Mouse (Mus musculus) left cerebral cortex, postnatal 25 days (tissue): Measurements from ENCODE around the gene Wnt7a. TPM values are rescaled to one million over a fixed set of nuclear protein-coding genes. Genes with fewer than 3 reads are reported as not detected.

ENCODE experiments used
- DNase-seq, 2 experiments: peaks; one replicate each; pipeline ENCODE4 v3.0.0; 2022; ENCODE audit warnings: low spot score in 2 of 2, mixed read lengths in 1 of 2
- intact Hi-C: fragments of 180-260 bp; cut with DNase I; formaldehyde crosslinking; loops from one replicate; pipeline ENCODE4 v1.15.1; 2025
- total RNA-seq, 2 experiments: library from RNA; stranded (reverse); gene quantifications; 2 replicates each; pipeline ENCODE4 v1.2.3; 2021

Wnt7a gene
- 10 to 100 TPM; 11.6 to 16.3 TPM for total RNA-seq

DNA sequence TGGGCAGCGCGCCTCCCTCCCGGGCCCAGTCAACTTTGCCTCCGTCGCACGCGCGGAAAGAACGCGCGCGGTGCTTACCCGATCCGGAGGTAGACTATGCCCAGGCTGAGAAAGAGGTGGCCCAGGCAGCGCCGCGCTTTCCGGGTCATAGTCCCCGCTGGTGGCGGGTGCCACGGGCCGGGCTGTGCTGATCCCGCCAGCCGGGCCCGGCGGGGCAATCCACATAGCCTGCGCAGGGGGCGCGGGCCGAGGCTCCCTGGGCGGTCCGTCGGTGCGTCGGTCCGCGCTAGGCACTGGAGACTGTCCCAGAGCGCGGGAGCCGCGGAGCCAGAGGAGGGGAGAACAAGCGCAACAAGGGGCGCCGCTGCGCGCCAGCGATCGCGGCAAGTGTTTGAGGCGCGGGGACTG lies at the start of gene Wnt7a:
Gene Wnt7a, minus strand, starts transcription at position 403 of the 408 bp plus-strand sequence.
- intact Hi-C loops, result loop anchor here (1.0 to 5.0 kb wide), 2 partner anchors 125 to 239 kb away; no protein-coding TSS in a partner anchor
- DNase-seq, result peak in 1 of 2 experiments; percentile 41

DNA sequence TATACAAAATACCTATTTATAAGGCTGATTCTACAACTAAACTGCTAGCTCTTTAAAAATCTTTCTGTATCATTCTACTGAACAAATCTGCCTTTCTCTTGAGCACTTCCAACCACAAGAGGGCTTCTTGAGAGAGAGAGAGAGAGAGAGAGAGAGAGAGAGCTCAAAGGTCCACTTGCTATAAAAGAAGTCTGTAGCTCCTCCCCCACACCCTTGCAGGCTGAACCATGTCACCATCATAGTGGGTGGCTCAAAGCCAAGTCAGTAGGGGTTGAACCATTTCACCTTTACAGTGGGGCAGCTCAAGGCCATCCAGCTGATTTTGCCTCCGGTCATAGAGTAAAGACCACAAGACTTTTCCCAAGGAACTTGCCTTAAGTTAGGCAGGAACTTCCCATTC lies 48.3 kb upstream of the Wnt7a start:
- intact Hi-C loops, result no loop called here

DNA sequence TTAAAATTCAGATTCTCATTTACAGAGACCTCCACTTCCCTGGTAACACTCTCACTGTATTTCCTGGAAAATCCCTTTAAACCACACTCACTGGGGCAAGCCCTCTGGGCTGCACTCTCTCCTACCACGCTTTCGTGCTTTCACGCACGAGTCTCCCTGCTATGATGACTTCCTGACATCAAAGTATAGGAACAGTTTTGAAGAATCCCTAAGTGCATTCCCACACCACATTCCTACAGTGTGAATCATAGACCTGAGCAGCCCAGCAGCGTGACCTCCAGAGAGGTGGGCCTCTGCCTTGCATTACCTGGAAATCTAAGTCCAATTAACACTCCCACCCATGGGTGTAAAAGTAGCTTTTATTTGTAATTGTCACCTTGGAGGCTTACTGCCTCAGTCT lies 43.4 kb upstream of the Wnt7a start:
- intact Hi-C loops, result no loop called here
- DNase-seq, result no peak

More for the DNA sequence above, 48.3 kb upstream of the Wnt7a start:
- DNase-seq, result no peak

DNA sequence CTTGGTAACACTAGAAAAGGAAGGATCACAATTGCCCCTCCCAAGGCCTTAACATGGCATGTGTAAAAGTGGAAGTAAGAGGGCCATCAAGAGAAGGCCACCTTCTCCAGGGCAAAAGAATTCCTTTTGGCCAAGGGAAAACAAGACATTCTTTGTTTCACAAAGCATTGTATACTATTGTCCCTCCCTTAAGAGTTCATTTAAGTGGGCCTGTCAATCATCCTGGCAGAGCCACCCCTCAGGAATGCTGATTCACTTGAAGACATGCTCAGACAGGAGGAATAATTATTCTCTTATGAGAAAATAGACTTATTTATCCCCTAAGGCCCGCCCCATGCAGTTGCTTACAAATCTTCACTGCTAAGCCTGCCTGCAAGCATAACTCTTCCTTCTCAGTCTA lies 40.9 kb upstream of the Wnt7a start:
- no peak for DNase-seq
- intact Hi-C loops, result no loop called here

DNA sequence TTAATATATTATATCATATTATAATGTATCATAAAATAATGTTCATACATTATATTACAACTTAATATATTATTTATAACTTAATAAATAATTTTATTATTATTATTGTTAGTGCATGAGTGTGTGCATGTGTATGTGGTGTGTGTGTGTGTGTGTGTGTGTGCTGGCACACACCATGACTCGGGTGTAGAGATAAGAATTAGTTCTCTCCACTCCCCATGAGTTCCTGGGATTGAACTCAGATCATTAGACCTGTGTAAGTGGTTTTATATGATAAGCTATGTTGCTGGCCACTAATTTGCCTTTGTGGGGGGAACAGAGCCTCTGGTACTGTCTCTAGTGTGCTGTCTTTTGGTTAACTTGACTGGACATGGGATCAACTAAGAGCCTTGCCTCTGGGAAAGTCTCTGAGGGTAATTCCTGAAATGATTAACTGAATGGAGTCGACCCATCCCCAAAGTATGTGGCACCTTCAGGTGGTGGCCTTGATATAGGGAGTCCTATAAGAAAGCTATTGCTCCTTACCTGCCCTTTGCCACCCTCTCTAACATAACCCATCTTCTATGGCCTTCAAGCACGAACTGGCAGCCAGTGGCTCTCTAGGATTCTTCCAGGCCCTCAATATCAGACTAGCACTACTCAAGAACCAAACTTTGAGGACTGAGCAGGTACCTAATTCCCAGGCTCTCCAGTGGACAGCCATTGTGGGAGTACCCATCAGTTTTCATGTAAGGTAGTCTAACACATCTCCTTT lies 38.5 kb upstream of the Wnt7a start:
- intact Hi-C loops, result no loop called here
- DNase-seq, result no peak

DNA sequence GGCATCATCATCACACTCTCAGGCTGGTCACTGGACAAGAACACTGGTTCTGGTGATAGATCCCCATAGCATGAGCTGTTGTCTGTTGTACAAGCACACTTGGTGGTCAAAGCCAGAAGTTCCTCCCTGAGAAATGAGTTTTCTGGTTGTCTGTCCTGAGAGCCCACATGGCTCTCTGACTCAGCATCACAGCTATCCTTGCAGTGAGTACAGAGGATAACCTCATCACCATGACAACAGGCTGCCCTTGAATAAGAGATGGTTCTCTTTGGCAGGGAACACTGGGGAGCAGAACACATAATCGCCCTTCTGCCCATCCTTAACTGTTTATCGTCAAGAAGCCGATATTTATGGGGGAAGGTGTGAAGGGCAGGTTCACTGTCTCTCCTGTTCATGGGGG lies 34.2 kb upstream of the Wnt7a start:
- intact Hi-C loops, result no loop called here
- no peak for DNase-seq

DNA sequence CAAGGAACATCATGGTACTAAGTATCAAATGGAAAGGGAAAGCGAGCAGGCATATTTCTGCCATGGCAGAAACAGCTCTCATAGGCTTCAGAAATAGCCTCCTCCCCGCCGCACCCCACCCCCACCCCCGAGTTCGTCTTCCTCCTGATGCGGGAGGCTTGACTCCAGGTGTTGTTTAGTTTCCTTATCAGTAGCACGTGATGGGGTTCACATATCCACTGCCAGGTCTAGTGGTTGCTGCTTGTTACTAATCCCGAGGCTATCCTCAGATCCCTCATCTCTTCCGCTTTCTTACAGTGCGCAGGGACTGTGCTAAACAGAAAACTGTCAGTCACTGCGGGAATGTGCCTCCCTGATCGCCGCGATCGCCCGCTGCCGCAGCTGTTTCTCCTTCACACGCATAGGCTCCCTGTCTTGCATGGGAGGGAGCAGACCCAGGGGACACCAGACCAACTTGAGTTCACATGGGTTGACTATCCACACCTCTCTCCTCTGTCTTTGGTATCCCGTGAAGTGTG lies 30.0 kb upstream of the Wnt7a start:
- intact Hi-C loops, result loop anchor here (2.0 kb wide), 1 partner anchor 74 kb away; the partner anchor contains the start of genes Lsm3 and Xpc

DNA sequence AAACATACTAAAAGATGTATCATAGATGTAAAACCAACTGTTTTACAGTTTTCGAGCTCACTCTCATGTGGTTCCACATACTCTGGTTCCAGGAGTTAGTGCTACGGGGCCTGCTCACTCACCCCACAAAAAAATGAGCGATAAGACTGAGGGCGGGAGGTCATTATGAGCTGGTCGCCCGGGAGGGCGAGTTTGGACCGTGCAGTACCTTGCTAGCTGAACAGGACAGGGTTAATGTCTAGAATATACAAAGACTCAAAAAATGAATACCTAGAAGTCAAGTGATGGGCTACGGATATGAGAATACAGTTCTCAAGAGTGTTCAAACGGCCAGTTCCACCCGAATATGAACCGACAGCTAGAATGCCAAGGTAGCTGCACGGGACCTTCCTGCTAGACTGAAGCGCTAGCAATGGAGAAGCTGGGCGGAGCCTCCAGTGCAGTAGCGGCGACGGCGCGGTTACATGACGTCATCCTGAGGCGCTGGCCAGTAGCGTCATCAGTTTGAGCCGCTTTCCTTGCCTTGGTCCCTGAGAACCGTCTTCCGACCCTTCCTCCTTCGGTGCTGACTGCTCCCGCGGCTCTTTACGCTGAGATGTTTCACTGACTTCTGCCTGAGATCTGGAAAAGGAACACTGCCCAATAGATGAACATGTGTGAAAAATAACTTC lies 29.4 kb upstream of the Wnt7a start:
- intact Hi-C loops, result loop anchor here (2.0 kb wide), 1 partner anchor 74 kb away; the partner anchor contains the start of genes Lsm3 and Xpc
- peak; percentile 99 for DNase-seq

More for the DNA sequence above, 30.0 kb upstream of the Wnt7a start:
- peak in 1 of 2 experiments; percentile 18 for DNase-seq

DNA sequence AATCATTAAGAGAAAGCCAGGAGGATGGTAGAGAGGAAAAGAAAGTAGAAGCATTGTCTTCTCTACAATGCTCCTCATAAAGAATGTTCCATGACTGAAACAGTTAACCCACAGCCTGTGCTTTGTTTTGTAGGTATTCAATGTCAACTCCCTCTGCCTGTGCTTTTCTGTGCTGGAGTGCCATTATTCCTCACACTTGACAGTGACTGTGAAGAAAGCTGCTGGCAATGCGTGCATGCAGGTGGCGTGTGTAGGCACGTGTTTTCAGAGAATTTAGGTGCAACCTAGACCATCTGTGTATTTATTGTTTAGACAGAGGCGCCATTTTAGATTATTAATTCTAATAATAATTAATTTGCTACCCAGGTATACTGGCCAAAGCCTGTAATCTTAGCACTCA lies 13.0 kb upstream of the Wnt7a start:
- DNase-seq, result no peak
- intact Hi-C loops, result no loop called here

DNA sequence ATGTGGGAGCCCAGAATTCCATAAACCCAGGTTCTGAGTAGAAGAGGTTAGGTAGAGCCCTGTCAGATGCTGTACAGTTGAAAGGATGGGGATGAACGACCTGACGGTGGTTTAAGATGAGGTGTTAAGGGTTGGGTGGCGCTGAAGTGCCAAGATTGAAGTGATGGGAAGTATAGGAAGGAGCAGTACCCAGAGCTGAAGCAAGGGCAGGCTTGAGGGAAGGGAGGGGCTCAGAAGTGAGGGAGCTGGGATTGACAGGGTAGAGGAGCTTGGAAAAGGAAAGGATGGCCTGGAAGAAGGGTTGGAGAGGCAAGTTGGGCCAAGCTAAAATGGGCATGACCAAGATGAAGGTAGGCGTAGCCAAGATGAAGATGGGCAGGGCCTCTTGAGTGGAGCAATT lies 10.5 kb upstream of the Wnt7a start:
- intact Hi-C loops, result no loop called here
- no peak for DNase-seq

DNA sequence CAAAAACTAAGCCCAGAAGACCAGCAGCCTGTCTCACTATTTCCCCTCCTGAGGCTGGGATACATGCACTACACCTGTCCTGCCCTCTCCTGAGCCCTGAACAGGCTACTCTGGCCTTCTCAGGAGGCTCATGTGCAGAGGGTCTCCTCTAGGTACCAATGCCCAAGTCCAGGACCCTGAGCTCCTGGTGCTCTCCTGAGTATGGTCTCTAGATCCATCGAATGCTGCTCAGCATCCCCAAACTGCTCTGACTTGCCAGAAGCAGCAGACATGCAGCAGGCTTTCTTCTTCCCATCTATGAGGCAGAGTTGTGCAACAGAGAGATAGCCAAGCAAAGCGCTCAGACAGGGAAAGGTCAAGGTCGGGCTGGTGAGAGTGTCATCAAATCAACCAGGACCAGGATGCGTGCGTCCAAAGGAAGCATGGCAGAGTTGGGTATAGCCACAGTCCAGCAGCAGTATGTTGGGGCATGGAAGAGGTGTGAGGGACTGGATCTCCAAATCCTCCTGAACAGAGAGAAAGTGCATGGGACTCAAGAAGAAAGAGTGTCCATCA lies 6.2 kb upstream of the Wnt7a start:
- intact Hi-C loops, result no loop called here
- no peak for DNase-seq

DNA sequence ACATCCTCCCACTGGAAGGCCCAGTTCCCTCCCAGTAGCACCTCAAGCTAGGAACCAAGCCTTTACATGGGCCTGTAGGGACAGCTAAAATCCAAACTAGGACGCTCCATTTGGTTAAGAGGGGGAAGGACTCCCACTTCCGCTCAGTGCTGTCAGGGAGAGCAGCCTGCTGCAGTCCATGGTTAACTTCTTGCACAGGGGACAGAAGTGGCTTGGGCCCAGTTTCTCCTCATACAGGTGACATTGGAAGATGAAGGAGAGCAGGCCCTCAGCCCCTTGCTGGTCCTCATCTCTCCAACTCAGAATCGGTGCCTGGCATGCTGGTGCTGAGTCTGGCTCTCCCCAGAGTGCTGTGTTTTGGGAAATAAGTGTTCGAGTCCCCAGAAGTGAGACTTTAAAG lies 5.0 kb upstream of the Wnt7a start:
- no peak for DNase-seq
- intact Hi-C loops, result no loop called here

DNA sequence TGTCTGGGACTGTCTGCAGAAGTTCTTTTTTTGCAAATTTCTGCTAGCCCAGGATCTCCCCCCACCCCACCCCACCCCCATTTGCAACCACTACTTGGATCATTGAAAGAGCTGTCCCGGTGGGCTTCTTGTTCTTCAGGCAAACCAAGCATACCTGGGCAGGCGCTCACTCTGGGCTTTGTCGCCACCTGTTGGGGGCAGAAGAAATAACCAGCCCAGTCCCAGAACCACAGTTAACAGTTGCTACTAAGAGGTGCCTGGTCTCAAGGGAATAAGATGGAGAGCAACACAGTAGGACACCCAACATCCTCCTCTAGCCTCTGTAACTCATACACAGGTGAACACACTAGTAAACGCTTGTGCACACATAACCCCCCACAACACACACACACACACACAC lies 3.7 kb upstream of the Wnt7a start:
- peak; percentile 42 to 52 for DNase-seq
- intact Hi-C loops, result loop anchor here (5.0 kb wide), 1 partner anchor 243 kb away; no protein-coding TSS in a partner anchor

DNA sequence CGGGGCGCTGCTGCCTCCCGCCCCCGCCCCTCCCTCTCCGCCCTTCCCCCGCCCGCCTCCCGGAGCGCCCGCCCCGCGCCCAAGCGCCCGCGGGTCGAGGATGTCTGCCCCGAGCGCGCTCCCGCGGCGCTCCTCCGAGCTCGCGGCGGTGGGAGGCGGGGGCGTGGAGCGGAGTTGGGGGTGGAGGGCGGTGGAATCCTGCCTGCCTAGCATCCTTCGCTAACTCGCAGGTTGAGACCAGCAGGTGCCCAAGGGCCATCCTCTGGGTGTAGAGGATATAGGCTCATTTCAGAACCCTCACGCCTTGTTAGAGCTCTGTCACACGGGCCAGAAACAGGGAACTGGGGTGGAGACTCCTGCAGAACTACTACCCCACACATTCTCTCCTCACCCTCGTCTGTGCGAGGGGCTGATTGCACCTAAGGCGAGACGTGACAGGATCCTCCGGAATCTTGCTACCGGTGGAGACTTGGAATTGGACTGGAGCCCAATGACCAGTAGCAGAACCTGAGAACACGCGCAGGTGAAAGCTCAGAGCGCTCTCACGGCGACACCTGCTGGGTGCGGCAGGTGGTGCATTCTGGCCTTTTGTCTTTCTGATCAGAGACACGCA lies 312 bp upstream of the Wnt7a start:
- intact Hi-C loops, result loop anchor here (1.0 to 5.0 kb wide), 2 partner anchors 125 to 239 kb away; no protein-coding TSS in a partner anchor
- peak; percentile 82 to 85 for DNase-seq

DNA sequence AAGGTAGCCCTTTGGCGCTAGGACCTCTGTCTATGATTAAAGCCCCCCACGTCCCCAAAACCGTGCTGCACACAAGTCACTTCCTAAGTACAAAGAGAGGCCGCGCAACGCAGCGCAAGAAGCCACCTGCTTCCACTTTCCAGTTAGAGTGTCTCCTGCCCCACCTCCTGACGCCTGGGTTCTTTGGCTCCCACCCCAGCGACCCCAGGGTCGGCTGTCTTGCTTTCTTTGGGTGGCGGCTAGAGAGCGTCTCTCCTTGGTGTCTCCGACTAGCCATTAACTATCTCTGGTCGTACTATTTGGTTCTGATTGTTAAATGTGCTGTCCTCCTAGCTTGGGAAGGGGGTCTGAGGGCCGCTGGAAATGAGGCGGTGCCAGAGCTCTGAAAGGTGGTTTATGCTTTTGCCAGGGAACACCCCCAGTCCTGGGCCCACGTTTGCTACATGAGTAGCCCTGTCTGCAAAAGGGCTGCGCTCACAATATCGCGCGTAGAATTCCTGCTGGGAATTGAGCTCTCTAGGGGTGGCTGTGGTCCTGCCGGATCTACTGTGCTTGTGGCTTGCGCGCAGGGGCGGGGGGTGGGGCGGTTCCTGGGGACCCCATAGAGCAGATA lies 889 bp downstream of the Wnt7a start:
- intact Hi-C loops, result loop anchor here (5.0 kb wide), 1 partner anchor 238 kb away; no protein-coding TSS in a partner anchor
- DNase-seq, result no peak

DNA sequence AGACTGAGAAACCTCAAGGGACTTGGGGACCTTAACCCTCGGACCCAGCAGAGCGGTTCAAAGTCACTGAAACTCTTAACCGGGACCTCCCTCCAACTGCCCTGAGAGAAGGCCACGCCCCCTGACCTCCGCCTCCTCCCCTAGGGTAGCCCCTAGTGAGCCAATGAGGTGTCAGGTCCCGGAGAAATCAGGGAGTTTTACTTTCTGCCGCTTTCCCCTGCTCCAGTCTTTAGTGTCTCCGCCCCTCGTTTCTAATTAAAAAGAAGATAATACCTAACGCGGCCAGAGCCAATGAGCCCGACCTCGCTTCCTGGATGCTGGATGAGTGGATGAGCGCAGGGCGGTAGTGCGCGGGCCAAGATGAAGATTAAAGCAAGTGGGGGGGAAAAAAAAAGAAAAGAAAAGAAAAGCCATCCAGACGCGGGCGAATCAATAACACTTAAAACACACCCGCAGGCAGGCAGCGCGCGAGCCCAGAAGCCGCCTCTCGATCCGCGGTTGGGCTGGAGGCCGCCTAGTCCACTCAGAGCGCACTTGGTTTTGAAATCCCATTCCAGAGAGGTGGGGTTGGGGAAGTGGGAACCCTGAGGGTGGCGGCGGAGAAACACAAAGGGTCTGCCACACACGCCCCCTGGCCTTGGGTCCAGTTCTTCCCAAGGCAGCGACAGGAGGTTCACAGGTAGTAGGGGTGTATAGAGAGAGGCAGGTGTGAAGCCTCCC lies 1.6 kb downstream of the Wnt7a start:
- no peak for DNase-seq
- intact Hi-C loops, result loop anchor here (5.0 kb wide), 1 partner anchor 237 kb away; no protein-coding TSS in a partner anchor

DNA sequence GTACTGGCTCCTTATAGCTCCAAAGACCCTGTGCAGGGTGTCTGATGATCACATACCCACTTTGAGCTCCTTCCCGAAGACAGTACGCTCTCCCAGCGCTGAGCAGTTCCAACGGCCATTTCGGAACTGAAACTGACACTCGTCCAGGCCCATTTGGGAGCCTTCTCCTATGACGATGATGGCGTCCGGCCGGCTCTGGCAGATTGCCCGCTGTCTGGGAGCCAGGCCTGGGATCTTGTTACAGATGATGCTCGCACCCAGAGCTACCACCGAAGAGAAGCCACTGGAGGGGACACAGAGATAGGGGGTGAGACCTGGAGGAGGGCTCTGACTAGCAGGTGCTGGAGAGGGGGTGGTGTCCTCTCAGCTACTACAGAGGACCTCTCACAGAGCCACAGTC lies 2.5 kb downstream of the Wnt7a start:
- intact Hi-C loops, result no loop called here

DNA sequence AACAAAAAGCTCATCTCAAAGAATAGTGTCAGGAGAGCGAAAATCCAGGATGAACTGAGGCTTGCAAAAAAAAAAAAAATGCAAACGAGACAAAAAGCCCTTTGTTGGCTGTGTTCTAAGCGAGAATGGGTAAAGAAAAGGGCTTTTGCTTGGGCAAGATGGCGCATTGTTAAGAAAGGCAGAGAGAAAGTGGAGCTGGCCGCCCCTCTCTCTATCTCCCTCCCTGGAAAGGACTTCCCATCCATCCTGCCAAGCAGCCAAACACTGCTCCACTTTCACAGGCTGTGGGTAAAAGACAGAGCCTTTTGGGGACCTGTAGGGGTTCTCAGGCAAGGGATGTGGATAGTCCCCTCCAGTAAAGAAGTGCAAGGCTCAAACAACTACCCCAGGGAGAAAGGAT lies 9.6 kb downstream of the Wnt7a start:
- DNase-seq, result no peak
- intact Hi-C loops, result no loop called here

More for the DNA sequence above, 2.5 kb downstream of the Wnt7a start:
- DNase-seq, result no peak

DNA sequence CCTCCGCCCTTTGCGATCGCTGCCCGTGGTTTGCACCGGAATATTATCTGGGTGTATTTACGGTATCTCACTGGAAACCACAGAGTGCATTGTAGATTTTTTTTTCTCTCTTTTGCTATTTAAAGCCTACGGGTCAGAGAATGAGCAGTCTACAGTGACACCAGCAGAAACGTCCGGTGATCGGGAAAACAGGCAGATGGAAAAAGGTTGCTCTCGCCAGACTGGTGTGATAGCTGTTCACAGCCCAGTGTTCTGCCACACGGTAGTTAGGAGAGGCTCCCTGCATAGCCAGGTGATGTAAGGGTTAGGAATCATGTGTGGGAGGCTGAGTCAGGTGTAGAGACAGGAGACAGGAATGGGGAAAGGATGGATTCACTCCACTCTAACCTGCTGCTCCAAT lies 10.6 kb downstream of the Wnt7a start:
- no peak for DNase-seq
- intact Hi-C loops, result no loop called here
